Mouse (Mus musculus) NIH3T3 (cell line): Measurements from ENCODE around the gene Olfr452.

Experiments used
- DNase-seq: peaks from one replicate; pipeline ENCODE4 v3.0.0-alpha.2; 2012; ENCODE audit warnings: low read depth

The Olfr452 gene

GRCm38 (mm10) chr6:42784793-42785192 is at the start of gene Olfr452:
Gene Olfr452 (plus strand): TSS chr6:42785093.
- DNase-seq, result no peak

- DNase-seq, result no peak
Observed at GRCm38 (mm10) chr6:42739071-42739470, 45.8 kb upstream of the Olfr452 start, which contains the start of gene Olfr453. Gene Olfr453 (plus strand): TSS chr6:42739371.

- DNase-seq, result no peak
Observed at GRCm38 (mm10) chr6:42742303-42742702, 42.6 kb upstream of the Olfr452 start.

- DNase-seq, result no peak
Observed at GRCm38 (mm10) chr6:42747846-42748245, 37.0 kb upstream of the Olfr452 start.

- DNase-seq, result no peak
Observed at GRCm38 (mm10) chr6:42756104-42756503, 28.8 kb upstream of the Olfr452 start, which contains the start of gene Olfr38. Gene Olfr38 (plus strand): TSS chr6:42756404.

GRCm38 (mm10) chr6:42777066-42777465 is 7.8 kb upstream of the Olfr452 start:
- no peak for DNase-seq

- DNase-seq, result no peak
Observed at GRCm38 (mm10) chr6:42790247-42790948, 5.5 kb downstream of the Olfr452 start.

GRCm38 (mm10) chr6:42790949-42791556 is 6.2 kb downstream of the Olfr452 start:
- no peak for DNase-seq

- DNase-seq, result no peak
Observed at GRCm38 (mm10) chr6:42794982-42795381, 10.1 kb downstream of the Olfr452 start.

- no peak for DNase-seq
Observed at GRCm38 (mm10) chr6:42811639-42812038, 26.7 kb downstream of the Olfr452 start, which contains the start of gene Olfr450. Gene Olfr450 (plus strand): TSS chr6:42811939.

- DNase-seq, result no peak
Observed at GRCm38 (mm10) chr6:42834084-42834483, 49.2 kb downstream of the Olfr452 start, which contains the start of gene Olfr449. Gene Olfr449 (plus strand): TSS chr6:42834384.
